Mouse (Mus musculus): ENCODE measurements around the gene Snx8.
"Not testable (repeated sequence)": the region's sequence is repeated elsewhere in the genome, so short reads cannot be mapped to it uniquely, and the experiment has no call there.

The Snx8 gene

GRCm38 (mm10) chr5:140384462-140384861 is 4.6 kb downstream of the Snx8 start:
- no peak for DNase-seq (ENCODE audit: low spot score)

GRCm38 (mm10) chr5:140383559-140383958 is 5.5 kb downstream of the Snx8 start:
- DNase-seq (ENCODE audit: low spot score) = no peak

- DNase-seq (ENCODE audit: low spot score) = no peak
Observed at GRCm38 (mm10) chr5:140382688-140383087, 6.4 kb downstream of the Snx8 start.

GRCm38 (mm10) chr5:140381156-140381555 is 7.9 kb downstream of the Snx8 start:
- DNase-seq (ENCODE audit: low spot score) = no peak

GRCm38 (mm10) chr5:140379299-140379698 is 9.8 kb downstream of the Snx8 start:
- DNase-seq (ENCODE audit: low spot score) = no peak

- no peak for DNase-seq (ENCODE audit: low spot score)
Observed at GRCm38 (mm10) chr5:140378121-140378853, 10.8 kb downstream of the Snx8 start.

GRCm38 (mm10) chr5:140375249-140375829 is 13.7 kb downstream of the Snx8 start:
- no peak for DNase-seq (ENCODE audit: low spot score)

- DNase-seq (ENCODE audit: low spot score) = peak; percentile 11
Observed at GRCm38 (mm10) chr5:140374226-140374625, 14.8 kb downstream of the Snx8 start.

GRCm38 (mm10) chr5:140373711-140374110 is 15.4 kb downstream of the Snx8 start:
- DNase-seq (ENCODE audit: low spot score) = no peak

GRCm38 (mm10) chr5:140371671-140372070 is 17.4 kb downstream of the Snx8 start:
- no peak for DNase-seq (ENCODE audit: low spot score)

GRCm38 (mm10) chr5:140370446-140371254 is 18.4 kb downstream of the Snx8 start:
- DNase-seq (ENCODE audit: low spot score) = no peak

GRCm38 (mm10) chr5:140369466-140369865 is 19.6 kb downstream of the Snx8 start:
- DNase-seq (ENCODE audit: low spot score) = no peak

- no peak for DNase-seq (ENCODE audit: low spot score)
Observed at GRCm38 (mm10) chr5:140368926-140369325, 20.1 kb downstream of the Snx8 start.

- DNase-seq (ENCODE audit: low spot score) = not testable (repeated sequence)
Observed at GRCm38 (mm10) chr5:140368126-140368525, 20.9 kb downstream of the Snx8 start.

GRCm38 (mm10) chr5:140364415-140364814 is 24.6 kb downstream of the Snx8 start:
- DNase-seq (ENCODE audit: low spot score) = no peak

GRCm38 (mm10) chr5:140359930-140360674 is 29.0 kb downstream of the Snx8 start:
- DNase-seq (ENCODE audit: low spot score) = no peak

GRCm38 (mm10) chr5:140357466-140357865 is 31.6 kb downstream of the Snx8 start:
- DNase-seq (ENCODE audit: low spot score) = no peak

GRCm38 (mm10) chr5:140355934-140356333 is 33.1 kb downstream of the Snx8 start:
- no peak for DNase-seq (ENCODE audit: low spot score)

GRCm38 (mm10) chr5:140352352-140352751 is 36.7 kb downstream of the Snx8 start:
- DNase-seq (ENCODE audit: low spot score) = no peak

- no peak for DNase-seq (ENCODE audit: low spot score)
Observed at GRCm38 (mm10) chr5:140350731-140351497, 38.1 kb downstream of the Snx8 start.

GRCm38 (mm10) chr5:140349882-140350281 is 39.2 kb downstream of the Snx8 start:
- no peak for DNase-seq (ENCODE audit: low spot score)

Measured in T-cell, adult 2 months (primary cell).